Mouse (Mus musculus) adrenal gland, postnatal 14 days (tissue): Measurements from ENCODE around the gene Slc25a41. TPM values are rescaled to one million over a fixed set of nuclear protein-coding genes. Genes with fewer than 3 reads are reported as not detected.
"Not testable (repeated sequence)": the region's sequence is repeated elsewhere in the genome, so short reads cannot be mapped to it uniquely, and the experiment has no call there.

Experiments used
- DNase-seq: peaks from one replicate; pipeline ENCODE4 v3.0.0; 2021; ENCODE audit warnings: mixed read lengths
- long read RNA-seq, 2 experiments: library from polyadenylated mRNA; stranded (forward); transcript quantifications; one replicate each; pipeline ENCODE4 v2.0.0; 2021
- total RNA-seq: library from RNA; stranded (reverse); gene quantifications from 2 replicates; pipeline ENCODE4 v1.2.3, GENCODE M21; 2021

Gene Slc25a41
- not detected in 2 replicates for total RNA-seq
- long read RNA-seq, experiment 1, result 0 reads
- long read RNA-seq, experiment 2, result 0 reads

DNA sequence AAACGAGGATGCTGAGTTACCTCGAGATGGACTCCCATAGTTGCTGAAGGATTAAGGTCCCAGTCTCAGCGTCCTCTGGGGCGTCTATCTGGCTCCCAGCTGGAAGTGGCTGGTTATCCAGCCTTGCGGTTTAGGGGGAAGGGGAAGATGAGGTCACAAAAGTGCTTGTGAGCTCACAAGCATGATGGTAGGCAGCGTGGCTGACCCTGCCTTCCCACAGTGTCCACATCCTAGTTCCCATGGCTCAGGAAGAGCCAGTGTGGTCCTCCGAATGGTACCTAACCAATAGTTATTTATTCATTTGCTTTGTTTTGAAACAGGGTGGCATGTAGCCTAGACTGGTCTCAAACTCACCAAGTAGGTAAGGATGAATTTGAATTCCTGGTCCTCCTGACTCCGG, at the start of gene Slc25a41:
Gene Slc25a41 (minus strand): TSS at position 101 of the 400 bp plus-strand sequence.
- no peak for DNase-seq

DNA sequence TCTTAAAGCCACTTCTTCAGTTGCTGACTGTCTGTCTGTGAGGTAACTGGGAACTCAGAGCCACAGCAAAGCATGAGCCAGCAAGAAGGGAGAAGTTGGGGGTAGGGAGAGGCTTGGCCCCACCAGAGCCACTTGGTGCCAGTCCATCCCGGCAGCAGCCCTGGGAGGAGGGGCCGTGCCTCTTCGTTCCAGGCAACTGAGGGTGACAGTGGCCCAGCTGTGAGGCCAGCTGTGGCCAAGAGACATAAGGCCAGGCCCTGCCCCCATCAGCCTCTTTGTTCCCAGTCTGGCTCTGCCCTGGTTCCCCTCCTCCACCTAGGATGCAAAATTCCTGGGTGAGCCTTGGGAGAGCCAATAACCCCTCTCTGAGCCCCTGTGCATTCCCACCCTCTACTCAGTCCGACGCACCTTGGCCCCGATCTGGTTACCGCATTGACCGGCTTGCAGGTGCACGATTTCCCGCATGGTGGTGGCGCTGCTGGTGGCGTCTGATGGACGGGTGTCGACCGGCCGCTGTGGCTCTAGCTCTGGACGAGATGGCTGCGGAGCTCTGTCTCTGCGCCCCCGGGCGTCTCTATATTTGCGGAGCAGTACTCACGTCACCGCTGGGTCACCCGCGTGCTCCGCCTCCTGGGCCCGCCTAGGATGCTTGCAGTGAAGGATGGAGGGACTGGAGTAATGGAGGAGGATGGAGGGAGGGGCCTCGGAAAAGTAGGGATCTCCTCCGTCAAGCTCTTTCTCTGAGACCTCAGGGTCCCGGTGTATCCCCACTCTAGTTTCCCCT, 45.8 kb upstream of the Slc25a41 start, which contains the start of gene Tubb4a:
Gene Tubb4a (minus strand): TSS at position 734 of the 784 bp plus-strand sequence.
- DNase-seq, result peak; percentile 39

GRCm38 (mm10) chr17:57085970-57086757, 44.7 kb upstream of the Slc25a41 start:
- no peak for DNase-seq

- no peak for DNase-seq
Measured at GRCm38 (mm10) chr17:57082481-57082880, 41.0 kb upstream of the Slc25a41 start.

DNA sequence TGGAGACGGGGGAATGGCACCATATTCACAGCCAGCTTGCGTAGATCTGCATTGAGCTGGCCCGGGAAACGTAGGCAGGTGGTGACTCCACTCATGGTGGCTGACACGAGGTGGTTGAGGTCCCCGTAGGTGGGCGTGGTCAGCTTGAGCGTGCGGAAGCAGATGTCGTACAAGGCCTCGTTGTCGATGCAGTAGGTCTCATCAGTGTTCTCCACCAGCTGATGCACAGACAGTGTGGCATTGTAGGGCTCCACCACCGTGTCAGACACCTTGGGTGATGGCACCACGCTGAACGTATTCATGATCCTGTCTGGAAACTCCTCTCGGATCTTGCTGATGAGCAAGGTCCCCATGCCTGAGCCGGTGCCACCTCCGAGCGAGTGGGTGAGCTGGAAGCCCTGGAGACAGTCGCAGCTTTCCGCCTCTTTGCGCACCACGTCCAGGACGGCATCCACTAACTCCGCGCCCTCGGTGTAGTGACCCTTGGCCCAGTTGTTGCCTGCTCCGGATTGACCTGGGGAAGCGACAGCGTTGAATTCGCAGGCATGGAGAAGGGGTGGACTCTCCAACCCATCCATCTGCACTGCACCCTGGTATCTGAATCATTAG, 39.9 kb upstream of the Slc25a41 start:
- no peak for DNase-seq

GRCm38 (mm10) chr17:57079919-57080318, 38.5 kb upstream of the Slc25a41 start:
- DNase-seq, result no peak

- DNase-seq, result peak; percentile 31
Measured at GRCm38 (mm10) chr17:57078336-57078735, 36.9 kb upstream of the Slc25a41 start, which contains the start of gene Dennd1c. Gene Dennd1c (minus strand): TSS chr17:57078514.

- no peak for DNase-seq
Measured at GRCm38 (mm10) chr17:57076916-57077315, 35.5 kb upstream of the Slc25a41 start.

- peak; percentile 19 for DNase-seq
Measured at GRCm38 (mm10) chr17:57070699-57071098, 29.2 kb upstream of the Slc25a41 start.

DNA sequence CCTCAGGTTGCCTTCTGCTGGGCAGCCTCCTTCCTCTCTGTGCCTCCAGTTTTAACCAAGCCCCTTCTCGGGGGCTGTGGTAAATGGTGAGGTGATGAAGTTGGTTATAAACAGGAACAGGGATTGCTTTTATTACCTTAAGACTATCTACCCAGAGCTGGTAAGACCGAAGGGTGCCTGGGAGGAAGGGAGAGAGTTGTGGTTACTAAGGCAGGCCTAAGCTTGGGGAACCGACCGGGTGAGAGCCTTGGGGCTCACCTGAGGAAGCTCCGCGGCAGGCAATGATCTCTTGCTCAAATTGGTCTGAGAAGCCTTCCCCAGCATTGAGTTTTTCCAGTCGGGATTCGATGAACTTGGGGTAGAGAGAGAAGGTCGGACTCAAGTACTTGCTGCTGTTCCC, 28.8 kb upstream of the Slc25a41 start:
- no peak for DNase-seq

DNA sequence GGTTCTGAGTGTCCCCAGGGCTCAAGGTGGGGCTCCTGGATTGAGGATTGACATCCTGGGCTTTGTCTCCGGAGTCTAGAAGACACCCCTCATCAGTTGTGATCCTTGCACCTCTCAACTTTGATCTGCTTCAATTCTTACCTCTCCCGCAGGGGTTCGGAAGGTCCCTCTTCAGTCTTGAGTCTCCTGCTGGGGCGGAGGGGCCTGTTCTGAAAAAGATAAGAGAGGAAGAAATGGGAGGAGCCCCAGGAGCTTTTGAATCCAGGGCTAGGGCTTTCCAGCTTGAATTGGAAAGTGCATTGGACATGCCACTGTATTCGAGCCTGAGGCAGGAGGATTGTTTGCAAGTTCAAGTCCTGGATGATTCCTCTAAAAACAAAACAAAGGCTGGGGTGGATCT, 25.5 kb upstream of the Slc25a41 start:
- no peak for DNase-seq

- DNase-seq, result no peak
Measured at GRCm38 (mm10) chr17:57063031-57063430, 21.6 kb upstream of the Slc25a41 start.

DNA sequence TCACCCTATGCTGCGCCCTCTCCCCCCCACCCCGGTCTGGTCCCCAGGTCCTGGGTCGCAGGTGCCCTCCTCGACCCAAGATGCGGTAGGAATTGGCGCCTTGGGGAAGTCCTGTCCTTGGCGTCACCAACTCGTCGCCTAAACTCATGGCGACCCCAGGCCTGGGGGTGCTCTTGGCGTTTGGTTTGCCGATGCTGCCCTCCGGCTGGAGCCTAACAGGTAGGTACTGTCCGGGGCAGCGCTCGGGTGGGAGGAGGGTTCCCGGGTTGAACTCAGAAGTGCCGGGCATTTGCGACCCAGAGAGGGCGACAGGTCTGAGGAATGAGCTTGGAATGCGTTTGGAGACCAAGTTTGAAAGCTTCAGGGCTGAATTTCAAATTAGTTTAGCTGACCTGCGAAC, 21.1 kb upstream of the Slc25a41 start:
- no peak for DNase-seq

- no peak for DNase-seq
Measured at GRCm38 (mm10) chr17:57062011-57062521, 20.6 kb upstream of the Slc25a41 start.

DNA sequence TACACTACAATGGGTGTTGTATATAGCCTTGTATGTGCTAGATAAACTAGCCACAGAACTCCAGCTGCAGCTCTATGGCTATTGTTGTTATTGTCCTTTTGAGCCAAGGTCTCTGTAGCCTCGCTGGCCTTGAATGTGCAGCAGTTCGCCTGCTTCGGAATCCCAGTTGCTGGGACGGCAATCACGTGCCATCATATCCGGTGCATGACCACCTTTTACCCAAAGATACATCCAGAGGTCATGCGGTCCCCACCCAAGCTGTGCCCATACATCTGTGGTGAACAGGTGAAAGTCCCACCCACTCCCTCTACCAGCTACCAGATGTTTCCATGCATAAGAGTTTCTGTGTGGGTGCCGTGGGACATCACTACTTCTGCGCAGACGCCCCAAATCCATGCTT, 19.6 kb upstream of the Slc25a41 start:
- no peak for DNase-seq

- peak; percentile 96 for DNase-seq
Measured at GRCm38 (mm10) chr17:57060231-57060801, 18.9 kb upstream of the Slc25a41 start.

- DNase-seq, result peak; percentile 87
Measured at GRCm38 (mm10) chr17:57059486-57059977, 18.1 kb upstream of the Slc25a41 start, which contains the start of gene Slc25a23. Gene Slc25a23 (minus strand): TSS chr17:57059863.

DNA sequence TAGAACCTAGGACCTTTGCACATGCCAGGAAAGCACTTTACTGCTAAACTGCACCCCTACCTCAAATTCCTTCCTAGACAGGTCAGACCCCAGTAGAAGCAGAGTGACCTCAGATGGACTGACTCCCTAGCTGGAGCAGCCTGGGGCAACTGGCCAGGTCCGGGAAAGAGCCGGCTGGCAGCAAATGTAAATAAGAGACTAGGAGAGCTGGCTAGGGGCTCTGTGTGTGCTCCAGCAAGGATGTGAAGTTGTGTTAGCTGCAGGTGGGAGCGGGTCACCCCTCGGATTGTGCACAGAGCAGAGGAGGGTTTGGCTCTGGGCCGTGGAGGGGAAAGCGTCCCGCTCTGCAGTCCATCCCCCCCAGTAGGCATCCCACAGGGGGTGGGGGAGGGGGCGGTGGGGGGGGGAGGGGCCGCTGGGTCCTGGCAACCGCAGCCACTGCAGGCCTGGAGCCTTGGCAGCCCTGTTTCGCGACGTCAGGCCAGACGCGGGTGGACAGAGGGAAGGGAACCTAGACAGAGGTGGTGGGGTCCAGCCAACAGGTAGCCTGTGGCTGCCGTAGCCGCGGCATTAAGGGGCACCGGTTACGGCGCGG, 17.5 kb upstream of the Slc25a41 start, which contains the start of gene Crb3:
Gene Crb3 (plus strand): TSS at position 215 of the 595 bp plus-strand sequence.
- DNase-seq, result peak; percentile 59

GRCm38 (mm10) chr17:57056246-57056645, 14.8 kb upstream of the Slc25a41 start:
- DNase-seq, result no peak

DNA sequence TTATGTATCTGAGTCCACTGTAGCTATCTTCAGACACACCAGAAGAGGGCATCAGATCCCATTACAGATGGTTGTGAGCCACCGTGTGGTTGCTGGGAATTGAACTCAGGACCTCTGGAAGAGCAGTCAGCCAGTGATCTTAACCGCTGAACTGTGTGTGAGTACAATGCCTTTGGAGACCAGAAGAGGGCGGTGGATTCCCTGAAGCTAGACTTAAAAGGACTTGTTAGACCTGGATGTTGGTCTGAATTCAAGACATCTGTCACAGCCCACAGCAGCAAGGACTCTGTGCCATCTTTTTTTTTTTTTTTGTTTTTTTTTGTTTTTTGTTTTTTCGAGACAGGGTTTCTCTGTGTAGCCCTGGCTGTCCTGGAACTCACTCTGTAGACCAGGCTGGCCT, 10.2 kb upstream of the Slc25a41 start:
- DNase-seq, result not testable (repeated sequence)

DNA sequence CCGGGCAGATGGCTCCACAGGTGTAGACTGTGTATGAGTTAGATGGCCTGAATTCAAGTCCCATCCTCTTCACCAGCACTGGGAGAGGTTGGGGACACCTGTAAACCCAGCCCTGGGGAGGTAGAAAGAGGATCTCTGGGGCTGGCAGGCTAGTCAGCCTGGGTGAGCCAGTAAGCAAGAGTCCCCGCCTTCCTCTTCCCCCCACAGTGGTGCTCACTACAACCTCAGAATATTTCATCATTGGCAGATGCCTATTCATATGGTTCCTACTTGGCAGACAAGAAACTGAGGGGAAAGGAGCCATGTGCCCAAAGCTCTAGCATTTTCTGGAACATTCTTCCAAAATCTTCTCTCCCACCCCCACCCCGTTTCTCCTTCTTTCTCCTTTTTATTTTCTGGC, 7.4 kb upstream of the Slc25a41 start:
- no peak for DNase-seq
